Mouse (Mus musculus) midbrain, embryonic 12.5 days (tissue): ENCODE data around the gene Smndc1. TPM values are rescaled to one million over a fixed set of nuclear protein-coding genes. Genes with fewer than 3 reads are reported as not detected.

Experiments
- ATAC-seq: fragments of 200-750 bp; cut with Nextera tagmentation; 2 replicates; pipeline ENCODE4 v1.8.0; 2017; ENCODE audit warnings: low read depth, moderate TSS enrichment, moderate library complexity; ENCODE audit not compliant: low FRiP score
- H3K27ac ChIP-seq: fragments of 300-500 bp; sonication (generic); replicated peaks from 2 replicates; pipeline ENCODE4 v1.5.1; 2016; ENCODE audit warnings: mild to moderate bottlenecking
- H3K27me3 ChIP-seq: fragments of 300-500 bp; sonication (generic); 2 replicates; pipeline ENCODE4 v1.6.1; 2016; ENCODE audit warnings: mild to moderate bottlenecking
- H3K36me3 ChIP-seq: fragments of 300-500 bp; sonication (generic); 2 replicates; pipeline ENCODE4 v1.6.1; 2016
- H3K4me1 ChIP-seq: fragments of 300-500 bp; sonication (generic); 2 replicates; pipeline ENCODE4 v1.6.1; 2016
- H3K4me2 ChIP-seq: fragments of 300-500 bp; sonication (generic); replicated peaks from 2 replicates; pipeline ENCODE4 v1.6.1; 2016; ENCODE audit warnings: mild to moderate bottlenecking, moderate library complexity
- H3K4me3 ChIP-seq: fragments of 300-500 bp; sonication (generic); 2 replicates; pipeline ENCODE4 v1.5.1; 2016; ENCODE audit warnings: mild to moderate bottlenecking
- H3K9ac ChIP-seq: fragments of 300-500 bp; sonication (generic); replicated peaks from 2 replicates; pipeline ENCODE4 v1.6.1; 2016; ENCODE audit warnings: mild to moderate bottlenecking, moderate library complexity
- H3K9me3 ChIP-seq: fragments of 300-500 bp; sonication (generic); 2 replicates; pipeline ENCODE4 v1.6.1; 2016; ENCODE audit warnings: mild to moderate bottlenecking
- WGBS: fragments of 180-500 bp; shearing (Covaris S2); methylation state at CpG from one replicate; pipeline ENCODE4 v1.1.7; 2016; 5-methylcytosine and 5-hydroxymethylcytosine counted together
- polyA plus RNA-seq: library from polyadenylated mRNA; unstranded; fragments of >200 nt; fragmentation: Nextera tagmentation; extraction: Ambion mirVana; gene quantifications from 2 replicates; pipeline ENCODE4 v1.2.1, GENCODE M21; 2016

Gene Smndc1
- polyA plus RNA-seq, 1 experiment from 2014 or later: 45.7 TPM

GRCm38 (mm10) chr19:53371666-53372065 lies 18.7 kb downstream of the Smndc1 start, which contains the start of gene Gm10197:
Gene Gm10197 (minus strand): TSS chr19:53371766.
- ATAC-seq: no peak
- Histone ChIP-seq H3K4me2 (no peak within 1 kb of the TSS), H3K9ac (no peak within 1 kb of the TSS), H3K36me3 (peaks cover 39% of the 10 kb centered on the region), H3K27ac (no peak within 1 kb of the TSS), H3K4me1 (peaks cover 3% of the 10 kb centered on the region; the same call in 1 of the 2 replicates), H3K27me3 (no peaks in the 10 kb centered on the region), H3K4me3 (no peak within 1 kb of the TSS), H3K9me3 (no peaks in the 10 kb centered on the region)
- WGBS: 93% methylated on average over 13 of the region's 13 CpGs

- Histone ChIP-seq H3K9me3 (no peaks in the 10 kb centered on the region), H3K4me1 (peaks cover 8% of the 10 kb centered on the region), H3K27ac (no peak overlapping the region), H3K27me3 (no peaks in the 10 kb centered on the region), H3K4me2 (no peak overlapping the region), H3K9ac (no peak overlapping the region), H3K36me3 (peaks cover 27% of the 10 kb centered on the region), H3K4me3 (no peak overlapping the region)
- 84% methylated on average over 15 of the region's 15 CpGs for WGBS
- ATAC-seq: no peak
Observed at GRCm38 (mm10) chr19:53370233-53370632, 20.1 kb downstream of the Smndc1 start.

GRCm38 (mm10) chr19:53369469-53370043 lies 20.8 kb downstream of the Smndc1 start:
- WGBS: 41% methylated on average over 14 of the region's 14 CpGs
- H3K36me3 ChIP-seq: peaks cover 22% of the 10 kb centered on the region
- H3K9ac ChIP-seq: no peak overlapping the region
- no peak overlapping the region for H3K4me3 ChIP-seq
- no peaks in the 10 kb centered on the region for H3K27me3 ChIP-seq
- H3K9me3 ChIP-seq: no peaks in the 10 kb centered on the region
- peaks cover 13% of the 10 kb centered on the region for H3K4me1 ChIP-seq
- ATAC-seq: 0 out of 2 replicates have a peak, but pooled peaks have one; percentile 27
- H3K27ac ChIP-seq: no peak overlapping the region
- no peak overlapping the region for H3K4me2 ChIP-seq

- H3K9me3 ChIP-seq: no peaks in the 10 kb centered on the region
- H3K4me2 ChIP-seq: no peak overlapping the region
- H3K4me1 ChIP-seq: peaks cover 13% of the 10 kb centered on the region
- no peaks in the 10 kb centered on the region for H3K27me3 ChIP-seq
- peaks cover 12% of the 10 kb centered on the region for H3K36me3 ChIP-seq
- WGBS: 79% methylated on average over 7 of the region's 7 CpGs
- H3K27ac ChIP-seq: 0 out of 2 replicates have a peak overlapping the region, but pooled peaks have one; percentile 25
- ATAC-seq: no peak
- no peak overlapping the region for H3K9ac ChIP-seq
- H3K4me3 ChIP-seq: no peak overlapping the region
Observed at GRCm38 (mm10) chr19:53366881-53367280, 23.5 kb downstream of the Smndc1 start.

GRCm38 (mm10) chr19:53366057-53366775 lies 24.2 kb downstream of the Smndc1 start:
- 81% methylated on average over 11 of the region's 11 CpGs for WGBS
- Histone ChIP-seq H3K27me3 (no peaks in the 10 kb centered on the region), H3K4me2 (no peak overlapping the region), H3K9me3 (no peaks in the 10 kb centered on the region), H3K27ac (no peak overlapping the region), H3K4me3 (no peak overlapping the region), H3K9ac (no peak overlapping the region), H3K4me1 (peaks cover 13% of the 10 kb centered on the region), H3K36me3 (0 out of 2 replicates have a peak, but pooled peaks cover 5% of the 10 kb centered on the region)
- ATAC-seq: no peak

- 0 out of 2 replicates have a peak overlapping the region, but pooled peaks have one; percentile 8 for H3K27ac ChIP-seq
Observed at GRCm38 (mm10) chr19:53364963-53365362, 25.4 kb downstream of the Smndc1 start.

GRCm38 (mm10) chr19:53364551-53364950 lies 25.8 kb downstream of the Smndc1 start:
- no peak overlapping the region for H3K4me2 ChIP-seq
- no peak overlapping the region for H3K9ac ChIP-seq
- H3K4me3 ChIP-seq: no peak overlapping the region
- H3K9me3 ChIP-seq: no peaks in the 10 kb centered on the region
- no peak overlapping the region for H3K27ac ChIP-seq
- no peaks in the 10 kb centered on the region for H3K27me3 ChIP-seq
- peaks cover 26% of the 10 kb centered on the region for H3K4me1 ChIP-seq
- ATAC-seq: no peak
- 82% methylated on average over 2 of the region's 2 CpGs for WGBS
- H3K36me3 ChIP-seq: 0 out of 2 replicates have a peak, but pooled peaks cover 4% of the 10 kb centered on the region

More at GRCm38 (mm10) chr19:53364963-53365362, 25.4 kb downstream of the Smndc1 start:
- Histone ChIP-seq H3K4me3 (no peak overlapping the region), H3K36me3 (0 out of 2 replicates have a peak, but pooled peaks cover 4% of the 10 kb centered on the region), H3K4me1 (peaks cover 22% of the 10 kb centered on the region), H3K4me2 (no peak overlapping the region), H3K9me3 (no peaks in the 10 kb centered on the region), H3K27me3 (no peaks in the 10 kb centered on the region), H3K9ac (no peak overlapping the region)
- ATAC-seq: no peak
- 63% methylated on average over 9 of the region's 9 CpGs for WGBS

- peaks cover 29% of the 10 kb centered on the region for H3K4me1 ChIP-seq
- no peaks in the 10 kb centered on the region for H3K27me3 ChIP-seq
- H3K4me2 ChIP-seq: no peak overlapping the region
- H3K4me3 ChIP-seq: no peak overlapping the region
- no peaks in the 10 kb centered on the region for H3K9me3 ChIP-seq
- H3K36me3 ChIP-seq: 0 out of 2 replicates have a peak, but pooled peaks cover 4% of the 10 kb centered on the region
- ATAC-seq: no peak
- H3K9ac ChIP-seq: no peak overlapping the region
- H3K27ac ChIP-seq: no peak overlapping the region
- WGBS: 46% methylated on average over 2 of the region's 2 CpGs
Observed at GRCm38 (mm10) chr19:53362967-53363366, 27.4 kb downstream of the Smndc1 start.

GRCm38 (mm10) chr19:53360265-53360958 lies 30.0 kb downstream of the Smndc1 start:
- no peak for ATAC-seq
- WGBS: 82% methylated on average over 8 of the region's 8 CpGs
- Histone ChIP-seq H3K4me1 (peaks cover 25% of the 10 kb centered on the region), H3K27me3 (no peaks in the 10 kb centered on the region), H3K9ac (no peak overlapping the region), H3K36me3 (0 out of 2 replicates have a peak, but pooled peaks cover 4% of the 10 kb centered on the region), H3K4me2 (no peak overlapping the region), H3K9me3 (no peaks in the 10 kb centered on the region), H3K27ac (peak overlapping the region; percentile 58; the same call in 1 of the 2 replicates), H3K4me3 (no peak overlapping the region)

- no peak overlapping the region for H3K9ac ChIP-seq
- peaks cover 22% of the 10 kb centered on the region for H3K4me1 ChIP-seq
- H3K36me3 ChIP-seq: 0 out of 2 replicates have a peak, but pooled peaks cover 4% of the 10 kb centered on the region
- no peaks in the 10 kb centered on the region for H3K27me3 ChIP-seq
- peak overlapping the region; percentile 58; the same call in 1 of the 2 replicates for H3K27ac ChIP-seq
- 69% methylated on average over 22 of the region's 22 CpGs for WGBS
- no peaks in the 10 kb centered on the region for H3K9me3 ChIP-seq
- no peak overlapping the region for H3K4me2 ChIP-seq
- 0 out of 2 replicates have a peak, but pooled peaks have one; percentile 41 for ATAC-seq
- no peak overlapping the region for H3K4me3 ChIP-seq
Observed at GRCm38 (mm10) chr19:53359160-53360033, 31.0 kb downstream of the Smndc1 start.

- H3K27ac ChIP-seq: no peak overlapping the region
- no peak for ATAC-seq
- H3K9ac ChIP-seq: no peak overlapping the region
- no peak overlapping the region for H3K4me3 ChIP-seq
- no peaks in the 10 kb centered on the region for H3K9me3 ChIP-seq
- H3K27me3 ChIP-seq: no peaks in the 10 kb centered on the region
- 91% methylated on average over 16 of the region's 16 CpGs for WGBS
- H3K4me2 ChIP-seq: no peak overlapping the region
- H3K36me3 ChIP-seq: 0 out of 2 replicates have a peak, but pooled peaks cover 10% of the 10 kb centered on the region
- peaks cover 15% of the 10 kb centered on the region for H3K4me1 ChIP-seq
Observed at GRCm38 (mm10) chr19:53355065-53355464, 35.3 kb downstream of the Smndc1 start.
